Mouse (Mus musculus) telencephalon, adult 2 months (tissue): ENCODE measurements around the gene Gmds.

Experiments
- DNase-seq: peaks from one replicate; pipeline ENCODE4 v3.0.0-alpha.2; 2011; ENCODE audit warnings: low read depth, low spot score

Gmds gene

DNA sequence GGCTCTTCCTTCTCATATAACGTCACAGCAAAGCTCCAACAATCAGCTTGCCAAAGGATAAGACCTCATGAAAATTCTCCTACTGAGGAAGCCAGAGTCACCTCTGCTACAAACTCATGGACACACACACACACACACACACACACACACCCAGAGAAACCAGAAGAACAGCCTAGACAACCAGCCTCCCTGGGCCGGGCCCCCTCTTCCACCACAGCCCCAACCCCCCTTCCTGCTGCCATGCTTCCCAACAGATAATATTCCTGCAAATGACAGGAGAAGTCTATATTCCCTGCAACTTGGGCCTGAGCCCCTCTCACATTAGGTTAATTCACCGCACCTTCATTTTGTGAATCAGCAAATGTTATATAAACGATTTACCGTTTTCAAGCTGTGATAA is 545.4 kb downstream of the Gmds start:
- DNase-seq, result no peak

DNA sequence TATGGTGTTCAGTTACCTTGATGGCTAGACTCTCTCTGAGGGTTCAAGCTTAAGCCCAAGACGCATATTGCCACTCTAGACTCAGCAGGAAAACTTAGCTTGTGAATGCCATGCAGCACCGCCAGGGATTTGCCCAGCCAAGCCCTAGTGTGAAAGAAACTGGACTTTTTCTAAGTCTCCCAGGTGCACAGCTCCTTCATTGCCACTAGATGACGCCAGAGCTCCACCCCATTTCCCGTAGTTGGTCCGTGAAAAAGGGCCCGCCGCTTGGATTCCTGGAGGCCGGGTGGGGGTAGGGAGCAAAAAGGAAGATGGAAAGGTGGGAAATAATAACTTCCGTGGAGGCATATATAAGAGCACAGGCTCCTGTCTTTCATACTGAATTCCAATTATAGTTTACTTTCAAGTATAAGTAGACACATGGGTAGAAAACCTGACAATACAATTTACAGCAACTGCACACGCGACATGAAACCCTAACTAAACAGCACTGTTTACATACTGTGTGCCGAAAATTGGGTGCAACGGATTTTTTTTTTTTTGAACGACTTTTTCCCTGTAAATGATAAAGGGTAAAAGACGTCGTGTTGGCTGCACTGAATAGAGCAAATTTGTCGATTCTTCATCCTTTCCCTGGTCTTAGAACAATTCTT is 545.9 kb downstream of the Gmds start:
- no peak for DNase-seq

DNA sequence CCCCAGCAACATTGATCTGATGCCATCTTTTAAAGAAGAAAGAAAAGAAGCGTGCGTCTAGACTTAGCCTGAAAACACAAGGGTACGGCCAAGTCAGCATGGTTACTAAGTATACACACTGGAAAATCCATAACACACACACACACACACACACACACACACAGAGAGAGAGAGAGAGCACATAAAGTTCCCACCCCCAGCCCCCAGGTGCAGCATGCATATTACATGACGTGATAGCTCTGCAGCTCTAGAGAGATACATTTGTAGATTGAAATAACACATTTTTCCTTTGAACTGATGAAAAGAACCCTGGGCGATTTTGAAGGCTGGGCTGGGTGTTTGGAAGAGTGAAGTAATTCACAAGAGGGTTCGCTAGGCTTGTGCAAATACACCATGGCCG is 553.8 kb downstream of the Gmds start:
- no peak for DNase-seq

DNA sequence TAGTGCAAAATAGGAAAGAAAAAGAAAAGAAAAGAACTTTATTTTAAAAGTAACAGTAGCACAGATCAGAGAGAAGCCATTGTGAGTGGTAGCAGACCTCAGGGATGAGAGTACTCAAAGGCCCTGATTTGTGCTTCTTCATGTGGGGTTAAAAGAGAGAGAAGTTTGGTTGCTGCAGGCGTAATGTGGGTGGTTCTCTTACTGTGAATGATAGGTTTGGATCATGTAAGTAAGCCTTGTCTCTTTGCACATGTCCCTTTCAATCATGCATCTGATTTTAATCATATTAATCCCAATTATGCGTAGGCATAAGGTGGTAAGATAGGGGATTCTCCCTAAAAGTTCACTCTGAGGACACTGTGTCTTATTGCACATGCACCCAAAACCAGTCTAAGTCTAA is 556.5 kb downstream of the Gmds start:
- DNase-seq, result no peak

DNA sequence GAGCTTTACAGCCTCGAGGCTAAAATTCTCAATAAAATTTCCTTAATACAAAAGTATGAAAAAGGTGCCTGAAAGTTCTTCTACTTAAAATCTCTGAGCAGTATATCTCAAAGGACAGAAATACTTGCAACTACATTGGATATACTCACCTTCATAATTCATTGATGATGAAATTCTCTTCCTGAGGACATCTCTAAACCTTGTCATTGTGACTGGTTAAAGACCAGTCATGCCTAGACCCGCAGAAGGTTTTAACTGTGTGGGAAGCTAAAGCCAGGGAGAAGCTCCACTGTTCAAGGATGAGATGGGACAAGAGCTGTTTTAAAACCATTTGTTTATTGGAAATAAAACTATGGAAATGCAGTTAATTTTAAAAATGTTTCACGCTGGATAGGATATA is 558.2 kb downstream of the Gmds start:
- DNase-seq, result no peak

DNA sequence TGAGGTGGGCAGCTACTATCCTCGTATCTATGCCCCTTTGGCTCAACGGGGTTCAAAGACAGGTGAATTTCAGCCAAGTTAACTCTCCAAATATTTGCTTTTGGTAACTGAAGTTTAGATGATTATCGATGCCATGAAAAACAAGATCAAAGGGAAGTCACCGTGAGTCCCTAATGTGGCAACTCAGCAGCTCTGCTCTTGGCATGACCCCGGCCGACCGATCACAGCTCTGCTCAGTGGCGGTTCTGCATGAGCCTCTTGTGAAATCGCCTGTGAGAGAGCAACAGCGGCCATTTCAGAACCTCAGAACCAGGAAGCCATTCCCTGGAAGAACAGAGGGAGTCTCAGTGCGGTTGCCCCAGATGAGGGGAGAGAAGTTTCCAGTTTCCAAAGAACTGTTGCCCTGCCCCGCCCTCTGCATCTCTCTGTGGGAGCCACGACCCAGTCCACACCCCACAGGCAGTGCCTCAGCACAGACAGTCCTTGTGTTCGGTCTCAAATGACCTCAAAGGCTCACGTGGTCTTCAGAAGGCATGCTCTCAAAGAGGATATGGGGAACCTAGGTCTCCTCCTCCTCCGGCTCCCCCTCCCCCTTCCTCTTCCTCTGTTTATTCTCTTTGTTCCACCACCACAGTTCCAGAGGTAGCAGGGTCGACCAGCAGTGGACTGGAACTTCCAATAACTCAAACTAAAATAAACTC is 559.1 kb downstream of the Gmds start:
- DNase-seq, result no peak

DNA sequence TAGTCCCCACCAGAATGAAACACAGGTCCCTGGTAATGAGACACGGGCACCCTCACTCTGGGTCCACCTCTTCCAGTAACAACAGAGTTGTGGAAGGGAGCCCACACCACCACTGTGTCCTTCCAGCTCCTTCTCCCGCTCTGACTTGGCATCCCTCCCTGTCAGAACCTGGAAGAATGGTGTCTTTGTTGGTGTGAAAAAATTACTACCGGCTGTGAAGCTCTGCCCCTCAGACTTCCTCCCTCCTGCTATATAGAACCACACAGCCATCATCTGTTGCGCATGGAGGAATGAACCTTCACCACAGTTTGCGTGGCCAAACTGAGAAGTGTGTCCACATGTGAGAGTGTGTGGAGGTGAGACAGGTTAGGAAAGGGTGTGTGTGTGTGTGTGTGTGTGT is 562.8 kb downstream of the Gmds start:
- DNase-seq, result no peak

DNA sequence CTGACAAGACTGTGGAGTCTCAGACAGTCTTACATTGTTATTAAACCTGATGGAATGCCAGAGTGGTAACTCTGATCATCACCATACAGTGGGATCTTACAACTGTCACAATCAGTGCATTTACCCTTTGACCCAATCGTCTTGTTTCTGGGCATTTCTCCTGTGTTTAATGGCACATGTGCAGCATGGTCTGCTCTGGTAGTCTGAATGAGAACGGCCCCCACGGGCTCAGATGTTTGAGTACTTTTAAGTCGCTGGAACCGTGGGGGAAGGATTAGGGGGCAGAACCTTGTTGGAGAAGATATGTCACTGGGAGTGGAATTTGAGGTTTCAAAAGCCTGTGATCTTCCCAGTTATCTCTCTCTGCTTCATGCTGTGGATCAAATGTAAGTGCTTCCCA is 565.7 kb downstream of the Gmds start:
- DNase-seq, result no peak
